Mouse (Mus musculus): ENCODE data around the gene Smarca2. TPM values are rescaled to one million over a fixed set of nuclear protein-coding genes. Genes with fewer than 3 reads are reported as not detected.

The Smarca2 gene
- polyA plus RNA-seq, 1 experiment = 14.2 TPM

- H3K27me3 ChIP-seq (ENCODE audit: control insufficient read depth, insufficient read depth, low read length) = no peaks in the 10 kb centered on the region
- WGBS = 55% methylated on average over 12 of the region's 12 CpGs
- peaks cover 17% of the 10 kb centered on the region for H3K36me3 ChIP-seq (ENCODE audit: control insufficient read depth, insufficient read depth, low read length)
- no peak overlapping the region for H3K4me3 ChIP-seq (ENCODE audit: low read depth, low read length)
- TF ChIP-seq CTCF (IDR thresholded peaks at IDR 0.05; ENCODE audit: extremely low read depth, insufficient read length, insufficient replicate concordance, low read depth, low read length) = no peak
- TF ChIP-seq POLR2A (IDR thresholded peaks at IDR 0.05; ENCODE audit: low read depth, low read length) = no peak
- H3K4me1 ChIP-seq (ENCODE audit: control insufficient read depth, insufficient read depth, insufficient read length, low read length) = no peaks in the 10 kb centered on the region
- H3K27ac ChIP-seq (ENCODE audit: insufficient read depth, low read depth, low read length) = no peak overlapping the region
Measured at GRCm38 (mm10) chr19:26709095-26709494, 104.2 kb downstream of the Smarca2 start.

GRCm38 (mm10) chr19:26711268-26711667, 106.4 kb downstream of the Smarca2 start:
- no peak overlapping the region for H3K4me3 ChIP-seq (ENCODE audit: low read depth, low read length)
- no peaks in the 10 kb centered on the region for H3K4me1 ChIP-seq (ENCODE audit: control insufficient read depth, insufficient read depth, insufficient read length, low read length)
- 61% methylated on average over 2 of the region's 2 CpGs for WGBS
- H3K36me3 ChIP-seq (ENCODE audit: control insufficient read depth, insufficient read depth, low read length) = peaks cover 21% of the 10 kb centered on the region
- no peaks in the 10 kb centered on the region for H3K27me3 ChIP-seq (ENCODE audit: control insufficient read depth, insufficient read depth, low read length)
- no peak for TF ChIP-seq CTCF (IDR thresholded peaks at IDR 0.05; ENCODE audit: extremely low read depth, insufficient read length, insufficient replicate concordance, low read depth, low read length)
- no peak for TF ChIP-seq POLR2A (IDR thresholded peaks at IDR 0.05; ENCODE audit: low read depth, low read length)
- H3K27ac ChIP-seq (ENCODE audit: insufficient read depth, low read depth, low read length) = no peak overlapping the region

- TF ChIP-seq CTCF (IDR thresholded peaks at IDR 0.05; ENCODE audit: extremely low read depth, insufficient read length, insufficient replicate concordance, low read depth, low read length) (no peak), POLR2A (IDR thresholded peaks at IDR 0.05; ENCODE audit: low read depth, low read length) (no peak)
- Histone ChIP-seq H3K27me3 (ENCODE audit: control insufficient read depth, insufficient read depth, low read length) (no peaks in the 10 kb centered on the region), H3K4me3 (ENCODE audit: low read depth, low read length) (no peak overlapping the region), H3K4me1 (ENCODE audit: control insufficient read depth, insufficient read depth, insufficient read length, low read length) (no peaks in the 10 kb centered on the region), H3K36me3 (ENCODE audit: control insufficient read depth, insufficient read depth, low read length) (peaks cover 28% of the 10 kb centered on the region), H3K27ac (ENCODE audit: insufficient read depth, low read depth, low read length) (no peak overlapping the region)
- 84% methylated on average over 9 of the region's 9 CpGs for WGBS
Measured at GRCm38 (mm10) chr19:26716217-26716616, 111.4 kb downstream of the Smarca2 start.

GRCm38 (mm10) chr19:26718221-26718620, 113.4 kb downstream of the Smarca2 start:
- WGBS = 24% methylated on average over 6 of the region's 6 CpGs
- Histone ChIP-seq H3K4me3 (ENCODE audit: low read depth, low read length) (no peak overlapping the region), H3K27ac (ENCODE audit: insufficient read depth, low read depth, low read length) (no peak overlapping the region), H3K4me1 (ENCODE audit: control insufficient read depth, insufficient read depth, insufficient read length, low read length) (no peaks in the 10 kb centered on the region), H3K27me3 (ENCODE audit: control insufficient read depth, insufficient read depth, low read length) (no peaks in the 10 kb centered on the region), H3K36me3 (ENCODE audit: control insufficient read depth, insufficient read depth, low read length) (peaks cover 33% of the 10 kb centered on the region)
- TF ChIP-seq POLR2A (IDR thresholded peaks at IDR 0.05; ENCODE audit: low read depth, low read length) (no peak), CTCF (IDR thresholded peaks at IDR 0.05; ENCODE audit: extremely low read depth, insufficient read length, insufficient replicate concordance, low read depth, low read length) (peak; percentile 35; the same call in 1 of the 2 replicates)

- Histone ChIP-seq H3K4me3 (ENCODE audit: low read depth, low read length) (no peak overlapping the region), H3K4me1 (ENCODE audit: control insufficient read depth, insufficient read depth, insufficient read length, low read length) (no peaks in the 10 kb centered on the region), H3K27me3 (ENCODE audit: control insufficient read depth, insufficient read depth, low read length) (no peaks in the 10 kb centered on the region), H3K27ac (ENCODE audit: insufficient read depth, low read depth, low read length) (no peak overlapping the region), H3K36me3 (ENCODE audit: control insufficient read depth, insufficient read depth, low read length) (peaks cover 35% of the 10 kb centered on the region)
- 95% methylated on average over 7 of the region's 7 CpGs for WGBS
- TF ChIP-seq POLR2A (IDR thresholded peaks at IDR 0.05; ENCODE audit: low read depth, low read length) = no peak
Measured at GRCm38 (mm10) chr19:26719161-26719560, 114.3 kb downstream of the Smarca2 start.

- Histone ChIP-seq H3K27ac (ENCODE audit: insufficient read depth, low read depth, low read length) (no peak overlapping the region), H3K27me3 (ENCODE audit: control insufficient read depth, insufficient read depth, low read length) (no peaks in the 10 kb centered on the region), H3K4me3 (ENCODE audit: low read depth, low read length) (no peak overlapping the region), H3K36me3 (ENCODE audit: control insufficient read depth, insufficient read depth, low read length) (peaks cover 23% of the 10 kb centered on the region), H3K4me1 (ENCODE audit: control insufficient read depth, insufficient read depth, insufficient read length, low read length) (no peaks in the 10 kb centered on the region)
- no peak for TF ChIP-seq POLR2A (IDR thresholded peaks at IDR 0.05; ENCODE audit: low read depth, low read length)
- TF ChIP-seq CTCF (IDR thresholded peaks at IDR 0.05; ENCODE audit: extremely low read depth, insufficient read length, insufficient replicate concordance, low read depth, low read length) = no peak
- WGBS = 92% methylated on average over 6 of the region's 6 CpGs
Measured at GRCm38 (mm10) chr19:26721741-26722140, 116.9 kb downstream of the Smarca2 start.

GRCm38 (mm10) chr19:26723899-26724298, 119.0 kb downstream of the Smarca2 start:
- TF ChIP-seq POLR2A (IDR thresholded peaks at IDR 0.05; ENCODE audit: low read depth, low read length) (no peak), CTCF (IDR thresholded peaks at IDR 0.05; ENCODE audit: extremely low read depth, insufficient read length, insufficient replicate concordance, low read depth, low read length) (no peak)
- H3K36me3 ChIP-seq (ENCODE audit: control insufficient read depth, insufficient read depth, low read length) = peaks cover 23% of the 10 kb centered on the region
- H3K27me3 ChIP-seq (ENCODE audit: control insufficient read depth, insufficient read depth, low read length) = no peaks in the 10 kb centered on the region
- 90% methylated on average over 11 of the region's 11 CpGs for WGBS
- H3K27ac ChIP-seq (ENCODE audit: insufficient read depth, low read depth, low read length) = no peak overlapping the region
- no peak overlapping the region for H3K4me3 ChIP-seq (ENCODE audit: low read depth, low read length)
- H3K4me1 ChIP-seq (ENCODE audit: control insufficient read depth, insufficient read depth, insufficient read length, low read length) = no peaks in the 10 kb centered on the region

- Histone ChIP-seq H3K4me3 (ENCODE audit: low read depth, low read length) (no peak overlapping the region), H3K4me1 (ENCODE audit: control insufficient read depth, insufficient read depth, insufficient read length, low read length) (no peaks in the 10 kb centered on the region), H3K27ac (ENCODE audit: insufficient read depth, low read depth, low read length) (no peak overlapping the region), H3K36me3 (ENCODE audit: control insufficient read depth, insufficient read depth, low read length) (peaks cover 20% of the 10 kb centered on the region), H3K27me3 (ENCODE audit: control insufficient read depth, insufficient read depth, low read length) (no peaks in the 10 kb centered on the region)
- TF ChIP-seq CTCF (IDR thresholded peaks at IDR 0.05; ENCODE audit: extremely low read depth, insufficient read length, insufficient replicate concordance, low read depth, low read length) (no peak), POLR2A (IDR thresholded peaks at IDR 0.05; ENCODE audit: low read depth, low read length) (no peak)
- WGBS = 95% methylated on average over 3 of the region's 3 CpGs
Measured at GRCm38 (mm10) chr19:26724626-26725025, 119.8 kb downstream of the Smarca2 start.

Data from small intestine, adult 2 months (tissue).